Mouse (Mus musculus) small intestine, adult 2 months (tissue): ENCODE measurements around the gene Slc25a19.
A peak's percentile ranks its signal among the peaks of the same experiment; 100 is the strongest.

Source experiments
- CTCF ChIP-seq: fragments of 200-500 bp; IDR thresholded peaks from 2 replicates; pipeline ENCODE4 v1.5.1; 2012; ENCODE audit warnings: low read depth, mild to moderate bottlenecking, control low read depth, inconsistent platforms, low read length, moderate library complexity, mixed read lengths; ENCODE audit not compliant: insufficient replicate concordance, insufficient read length; ENCODE audit errors: extremely low read depth
- POLR2A ChIP-seq: fragments of 200-500 bp; IDR thresholded peaks from 2 replicates; pipeline ENCODE4 v1.6.1; 2012; ENCODE audit warnings: low read depth, mild to moderate bottlenecking, control low read depth, inconsistent platforms, low read length, moderate library complexity

DNA sequence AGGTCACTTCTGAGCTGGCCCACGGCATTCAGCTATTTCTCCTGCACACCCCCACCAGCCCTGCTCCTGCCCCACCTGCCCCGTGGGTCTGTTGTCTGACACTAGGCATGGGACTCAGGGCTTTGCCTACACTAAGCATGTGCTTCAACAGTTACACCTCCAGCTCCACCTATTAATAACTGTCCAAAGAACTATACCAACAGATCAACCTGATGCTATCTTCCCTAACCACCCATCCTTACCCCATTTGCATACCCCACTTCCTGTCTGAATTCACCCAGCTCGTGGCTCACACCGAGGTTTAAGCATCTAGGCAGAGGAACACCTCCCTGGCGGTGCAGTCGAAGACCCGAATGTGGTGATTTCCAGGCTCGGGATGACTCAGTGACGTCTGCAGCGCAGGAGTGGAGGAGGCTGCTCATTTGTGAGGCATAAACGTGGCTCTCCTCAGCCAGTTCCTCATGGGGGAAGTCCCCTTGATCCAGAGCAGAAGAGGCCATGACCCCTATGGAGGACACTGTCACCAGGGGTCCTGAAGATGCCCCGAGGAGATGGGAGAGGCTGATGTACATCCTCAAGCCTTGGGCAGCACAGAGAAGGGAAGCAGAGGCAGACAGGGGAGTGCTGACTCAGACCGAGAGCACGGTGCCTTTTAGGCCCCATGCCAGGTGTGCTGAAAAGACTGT lies 13.0 kb upstream of the Slc25a19 start:
- TF ChIP-seq CTCF, result no peak
- peak; percentile 31; the same call in 1 of the 2 replicates for TF ChIP-seq POLR2A
